Mouse (Mus musculus): ENCODE results near the gene Abtb2. TPM values are rescaled to one million over a fixed set of nuclear protein-coding genes. Genes with fewer than 3 reads are reported as not detected.

Abtb2 gene
- polyA plus RNA-seq, 1 experiment from 2014 or later: 1.9 TPM

- peaks cover 16% of the 10 kb centered on the region for H3K4me1 ChIP-seq (replicated peaks)
- H3K4me3 ChIP-seq (replicated peaks): no peak overlapping the region
- no peak for DNase-seq
- H3K36me3 ChIP-seq: no peaks in the 10 kb centered on the region
- H3K4me2 ChIP-seq: no peak overlapping the region
- H3K27ac ChIP-seq: no peak overlapping the region
- H3K27me3 ChIP-seq: peaks cover 6% of the 10 kb centered on the region; the same call in 1 of the 2 replicates
- ATAC-seq (ENCODE audit: low read depth): no peak
- 31% methylated on average over 7 of the region's 7 CpGs for WGBS (ENCODE audit: insufficient replicate concordance)
- H3K9me3 ChIP-seq (replicated peaks): no peaks in the 10 kb centered on the region
- H3K9ac ChIP-seq: no peak overlapping the region
Observed at GRCm38 (mm10) chr2:103625349-103625932, 59.3 kb downstream of the Abtb2 start.

DNA sequence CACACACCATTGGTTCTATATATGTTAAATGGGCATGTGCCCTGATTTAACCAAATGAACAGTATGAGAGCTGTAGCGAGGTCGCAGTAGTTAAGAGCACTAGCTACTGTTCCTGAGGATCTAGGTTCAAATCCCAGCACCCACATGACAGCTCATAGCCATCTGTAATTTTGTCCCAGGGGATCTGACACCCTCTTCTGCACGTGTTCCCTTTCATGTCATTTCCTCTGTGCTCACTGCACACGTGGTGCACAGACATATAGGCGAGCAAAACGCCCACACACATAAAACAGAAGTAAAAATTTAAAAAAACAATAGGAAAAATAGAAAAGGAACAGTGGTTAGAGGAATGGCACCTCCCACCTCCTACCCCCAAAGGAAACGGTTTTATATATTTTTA, 61.0 kb downstream of the Abtb2 start:
- H3K4me1 ChIP-seq (replicated peaks): peaks cover 16% of the 10 kb centered on the region
- no peaks in the 10 kb centered on the region for H3K36me3 ChIP-seq
- no peak overlapping the region for H3K9ac ChIP-seq
- H3K27me3 ChIP-seq: no peaks in the 10 kb centered on the region; the same call in 1 of the 2 replicates
- no peak overlapping the region for H3K4me2 ChIP-seq
- no peak for ATAC-seq (ENCODE audit: low read depth)
- no peak overlapping the region for H3K27ac ChIP-seq
- DNase-seq: no peak
- WGBS (ENCODE audit: insufficient replicate concordance): 52% methylated on average over 7 of the region's 7 CpGs
- no peak overlapping the region for H3K4me3 ChIP-seq (replicated peaks)
- no peaks in the 10 kb centered on the region for H3K9me3 ChIP-seq (replicated peaks)

DNA sequence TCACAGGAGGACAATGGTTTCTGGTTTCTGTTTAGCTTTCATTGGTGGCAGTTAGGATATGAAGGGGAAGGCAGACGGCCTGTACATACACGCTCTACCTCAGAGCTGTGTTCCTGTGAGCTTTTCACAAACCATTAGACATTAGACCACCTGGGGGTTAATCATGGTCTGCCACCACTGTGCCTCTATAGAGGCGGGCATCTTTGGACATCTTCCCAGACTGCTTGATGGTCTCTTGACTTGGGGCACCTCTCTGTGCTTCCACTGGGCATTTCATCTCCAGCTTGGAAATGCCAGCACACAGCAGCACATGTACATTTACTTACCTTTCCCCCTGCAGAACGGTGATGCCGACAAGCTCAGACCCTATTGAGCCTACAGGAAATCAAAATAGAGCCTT, 63.8 kb downstream of the Abtb2 start:
- H3K27ac ChIP-seq: no peak overlapping the region
- no peak overlapping the region for H3K4me3 ChIP-seq (replicated peaks)
- no peaks in the 10 kb centered on the region for H3K36me3 ChIP-seq
- no peak overlapping the region for H3K4me2 ChIP-seq
- H3K4me1 ChIP-seq (replicated peaks): peaks cover 11% of the 10 kb centered on the region
- no peaks in the 10 kb centered on the region for H3K9me3 ChIP-seq (replicated peaks)
- no peak for DNase-seq
- 57% methylated on average over 5 of the region's 5 CpGs for WGBS (ENCODE audit: insufficient replicate concordance)
- no peak for ATAC-seq (ENCODE audit: low read depth)
- no peaks in the 10 kb centered on the region; the same call in 1 of the 2 replicates for H3K27me3 ChIP-seq
- H3K9ac ChIP-seq: no peak overlapping the region

DNA sequence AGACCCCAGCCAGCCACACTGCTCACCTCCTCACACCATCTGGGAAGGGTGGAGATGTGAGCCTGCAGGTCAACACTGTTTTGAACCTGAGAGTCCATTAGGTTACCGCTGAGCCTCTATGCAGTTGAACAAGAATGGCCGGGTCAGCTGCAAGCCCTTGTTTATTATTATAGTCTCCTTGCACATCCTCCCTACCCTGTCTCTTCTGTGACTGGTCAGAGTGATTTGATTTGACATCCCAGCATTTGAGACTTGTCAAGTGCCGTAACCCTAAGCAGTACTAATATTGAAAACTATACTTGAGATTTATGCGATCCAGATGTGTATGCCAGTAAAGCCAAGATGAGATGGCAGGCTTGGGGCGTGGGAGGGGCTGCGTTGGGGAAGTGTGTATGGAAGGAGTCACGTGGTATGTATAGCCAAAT, 65.2 kb downstream of the Abtb2 start:
- H3K4me1 ChIP-seq (replicated peaks): no peaks in the 10 kb centered on the region

DNA sequence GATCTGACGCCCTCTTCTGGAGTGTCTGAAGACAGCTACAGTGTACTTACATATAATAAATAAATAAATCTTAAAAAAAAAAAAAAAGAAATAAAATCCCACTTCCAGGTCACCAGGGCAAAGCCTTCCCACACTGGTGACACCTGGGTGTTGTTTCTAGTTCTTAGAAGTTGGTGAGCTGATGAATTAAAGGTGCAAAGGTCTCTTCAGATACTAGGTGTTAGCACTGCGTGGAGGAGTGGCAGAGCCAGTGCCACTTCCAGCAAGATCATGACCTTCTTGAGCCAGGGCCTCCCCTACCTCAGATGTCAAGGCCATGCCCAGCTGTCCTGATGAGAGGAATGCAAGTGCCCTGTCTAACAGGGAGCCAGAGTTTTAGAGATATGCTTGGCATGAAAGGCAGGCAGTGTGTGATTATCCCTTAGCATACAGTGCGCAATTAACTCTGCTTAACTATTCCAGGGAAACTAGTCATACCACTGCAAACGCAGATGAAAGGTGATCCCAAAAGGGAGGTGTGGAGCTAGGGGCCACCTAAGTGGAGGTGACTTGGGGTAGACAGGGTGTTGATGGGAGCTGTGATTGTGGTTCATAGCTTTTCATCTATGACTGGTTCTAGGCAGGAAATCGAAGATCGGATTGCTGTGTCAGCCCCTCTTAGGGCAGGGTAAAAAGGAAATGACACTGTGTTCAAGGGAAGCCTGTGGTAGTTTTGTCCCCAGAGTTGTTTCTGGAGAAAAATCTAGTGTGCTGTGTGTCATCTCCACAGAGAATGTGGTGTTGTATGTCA, 66.2 kb downstream of the Abtb2 start:
- H3K36me3 ChIP-seq: no peaks in the 10 kb centered on the region
- WGBS (ENCODE audit: insufficient replicate concordance): 48% methylated on average over 6 of the region's 6 CpGs
- no peak for DNase-seq
- no peaks in the 10 kb centered on the region for H3K9me3 ChIP-seq (replicated peaks)
- no peak overlapping the region for H3K9ac ChIP-seq
- no peaks in the 10 kb centered on the region for H3K27me3 ChIP-seq
- H3K4me3 ChIP-seq (replicated peaks): no peak overlapping the region
- ATAC-seq (ENCODE audit: low read depth): no peak
- no peak overlapping the region for H3K4me2 ChIP-seq
- H3K4me1 ChIP-seq (replicated peaks): no peaks in the 10 kb centered on the region
- no peak overlapping the region for H3K27ac ChIP-seq

More for the DNA sequence above, 65.2 kb downstream of the Abtb2 start:
- 68% methylated on average over 7 of the region's 7 CpGs for WGBS (ENCODE audit: insufficient replicate concordance)
- H3K36me3 ChIP-seq: no peaks in the 10 kb centered on the region
- H3K4me2 ChIP-seq: no peak overlapping the region
- no peaks in the 10 kb centered on the region for H3K9me3 ChIP-seq (replicated peaks)
- no peak overlapping the region for H3K4me3 ChIP-seq (replicated peaks)
- H3K27me3 ChIP-seq: no peaks in the 10 kb centered on the region
- H3K27ac ChIP-seq: no peak overlapping the region
- ATAC-seq (ENCODE audit: low read depth) (no peak), DNase-seq (no peak)
- H3K9ac ChIP-seq: no peak overlapping the region

- ATAC-seq (ENCODE audit: low read depth) (no peak), DNase-seq (no peak)
- H3K27me3 ChIP-seq: no peaks in the 10 kb centered on the region
- no peaks in the 10 kb centered on the region for H3K9me3 ChIP-seq (replicated peaks)
- H3K36me3 ChIP-seq: no peaks in the 10 kb centered on the region
- no peak overlapping the region for H3K4me3 ChIP-seq (replicated peaks)
- no peak overlapping the region for H3K9ac ChIP-seq
- H3K27ac ChIP-seq: no peak overlapping the region
- 70% methylated on average over 2 of the region's 2 CpGs for WGBS (ENCODE audit: insufficient replicate concordance)
- H3K4me2 ChIP-seq: no peak overlapping the region
- H3K4me1 ChIP-seq (replicated peaks): no peaks in the 10 kb centered on the region
Observed at GRCm38 (mm10) chr2:103632926-103633250, 66.8 kb downstream of the Abtb2 start.

- no peaks in the 10 kb centered on the region for H3K36me3 ChIP-seq
- peaks cover 4% of the 10 kb centered on the region; the same call in 1 of the 2 replicates for H3K4me1 ChIP-seq (replicated peaks)
- DNase-seq (no peak), ATAC-seq (ENCODE audit: low read depth) (no peak)
- no peak overlapping the region for H3K4me3 ChIP-seq (replicated peaks)
- no peaks in the 10 kb centered on the region for H3K27me3 ChIP-seq
- H3K4me2 ChIP-seq: no peak overlapping the region
- WGBS (ENCODE audit: insufficient replicate concordance): 67% methylated on average over 3 of the region's 3 CpGs
- H3K9ac ChIP-seq: no peak overlapping the region
- no peak overlapping the region for H3K27ac ChIP-seq
- no peaks in the 10 kb centered on the region for H3K9me3 ChIP-seq (replicated peaks)
Observed at GRCm38 (mm10) chr2:103635731-103636487, 69.8 kb downstream of the Abtb2 start.

- Histone ChIP-seq H3K27ac (no peak overlapping the region), H3K4me2 (no peak overlapping the region), H3K4me3 (replicated peaks) (no peak overlapping the region), H3K4me1 (replicated peaks) (peaks cover 4% of the 10 kb centered on the region; the same call in 1 of the 2 replicates), H3K9ac (no peak overlapping the region), H3K36me3 (no peaks in the 10 kb centered on the region), H3K27me3 (no peaks in the 10 kb centered on the region), H3K9me3 (replicated peaks) (no peaks in the 10 kb centered on the region)
- no peak for DNase-seq
- WGBS (ENCODE audit: insufficient replicate concordance): 36% methylated on average over 1 of the region's 1 CpGs
- ATAC-seq (ENCODE audit: low read depth): no peak
Observed at GRCm38 (mm10) chr2:103637385-103637784, 71.3 kb downstream of the Abtb2 start.

- DNase-seq: no peak
- Histone ChIP-seq H3K4me3 (replicated peaks) (no peak overlapping the region), H3K27me3 (no peaks in the 10 kb centered on the region), H3K27ac (no peak overlapping the region), H3K36me3 (no peaks in the 10 kb centered on the region), H3K9me3 (replicated peaks) (no peaks in the 10 kb centered on the region), H3K4me2 (no peak overlapping the region), H3K4me1 (replicated peaks) (peaks cover 4% of the 10 kb centered on the region; the same call in 1 of the 2 replicates), H3K9ac (no peak overlapping the region)
- ATAC-seq (ENCODE audit: low read depth): no peak
- 37% methylated on average over 5 of the region's 5 CpGs for WGBS (ENCODE audit: insufficient replicate concordance)
Observed at GRCm38 (mm10) chr2:103637943-103638342, 71.8 kb downstream of the Abtb2 start.

DNA sequence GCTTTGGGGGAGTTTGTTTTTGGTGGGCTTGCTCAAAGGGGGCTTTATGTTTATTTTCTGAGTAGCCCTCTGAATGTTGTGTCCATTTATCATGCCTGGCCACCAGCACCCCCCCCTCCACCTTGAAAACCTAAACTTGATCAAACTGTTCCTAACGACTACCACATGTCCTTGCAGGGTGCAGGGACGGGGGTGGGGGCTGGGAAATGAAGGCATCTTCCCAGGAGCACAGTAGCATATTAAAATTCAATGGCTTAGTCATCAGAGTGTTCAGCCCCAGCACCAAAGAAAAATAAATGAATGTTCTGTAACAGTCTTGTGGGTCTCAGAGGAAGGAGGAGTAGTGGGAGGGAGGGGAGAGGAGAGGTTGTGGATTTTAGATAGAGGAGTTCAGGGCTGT, 73.6 kb downstream of the Abtb2 start:
- H3K9ac ChIP-seq: no peak overlapping the region
- ATAC-seq (ENCODE audit: low read depth) (no peak), DNase-seq (no peak)
- no peaks in the 10 kb centered on the region for H3K9me3 ChIP-seq (replicated peaks)
- no peak overlapping the region for H3K4me2 ChIP-seq
- H3K27ac ChIP-seq: no peak overlapping the region
- H3K4me1 ChIP-seq (replicated peaks): peaks cover 4% of the 10 kb centered on the region; the same call in 1 of the 2 replicates
- H3K27me3 ChIP-seq: no peaks in the 10 kb centered on the region
- no peak overlapping the region for H3K4me3 ChIP-seq (replicated peaks)
- 48% methylated on average over 2 of the region's 2 CpGs for WGBS (ENCODE audit: insufficient replicate concordance)
- H3K36me3 ChIP-seq: no peaks in the 10 kb centered on the region

DNA sequence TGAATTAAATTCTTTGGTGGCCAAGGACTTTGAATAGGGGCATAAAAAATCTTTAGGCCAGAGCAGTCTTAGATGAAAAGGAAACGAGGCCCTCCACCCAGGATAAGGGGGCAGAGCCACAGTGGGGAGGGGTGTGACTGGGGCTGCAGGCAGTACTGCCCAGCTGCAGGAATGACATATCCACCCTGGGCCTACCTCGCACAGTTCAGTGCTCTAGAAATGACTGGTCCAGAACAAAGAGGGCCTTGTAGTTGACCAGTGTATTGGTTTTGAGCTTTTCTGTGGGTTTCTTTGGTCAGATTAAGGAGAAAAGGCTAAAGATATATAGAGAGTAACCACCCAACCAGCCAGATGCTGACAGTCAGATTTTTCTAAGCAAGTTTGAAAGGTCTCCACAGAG, 74.8 kb downstream of the Abtb2 start:
- no peaks in the 10 kb centered on the region for H3K27me3 ChIP-seq
- H3K4me2 ChIP-seq: no peak overlapping the region
- no peak for ATAC-seq (ENCODE audit: low read depth)
- WGBS (ENCODE audit: insufficient replicate concordance): 38% methylated on average over 2 of the region's 2 CpGs
- H3K4me3 ChIP-seq (replicated peaks): no peak overlapping the region
- H3K36me3 ChIP-seq: no peaks in the 10 kb centered on the region
- DNase-seq: no peak
- no peaks in the 10 kb centered on the region for H3K9me3 ChIP-seq (replicated peaks)
- H3K27ac ChIP-seq: no peak overlapping the region
- no peak overlapping the region for H3K9ac ChIP-seq
- H3K4me1 ChIP-seq (replicated peaks): peaks cover 4% of the 10 kb centered on the region; the same call in 1 of the 2 replicates

All from liver, embryonic 13.5 days (tissue).